Mouse (Mus musculus): ENCODE measurements around the gene Etv4. TPM values are rescaled to one million over a fixed set of nuclear protein-coding genes. Genes with fewer than 3 reads are reported as not detected.

Gene Etv4
- polyA plus RNA-seq, 1 experiment from 2014 or later: 9.3 TPM

GRCm38 (mm10) chr11:101801386-101801785, 16.2 kb upstream of the Etv4 start:
- Histone ChIP-seq H3K9ac (ENCODE audit: low read depth, low read length) (no peak overlapping the region), H3K27me3 (replicated peaks; ENCODE audit: control insufficient read depth, insufficient read depth, low read length) (no peaks in the 10 kb centered on the region), H3K27ac (replicated peaks; ENCODE audit: low read depth, low read length) (no peak overlapping the region), H3K36me3 (ENCODE audit: control insufficient read depth, insufficient read depth, low read length) (no peaks in the 10 kb centered on the region), H3K9me3 (ENCODE audit: control insufficient read depth, low read length) (no peaks in the 10 kb centered on the region), H3K4me2 (ENCODE audit: low read depth, low read length) (peak overlapping the region; percentile 24), H3K4me3 (ENCODE audit: low read depth, low read length) (no peak overlapping the region), H3K4me1 (ENCODE audit: control insufficient read depth, insufficient read depth, low read length) (no peaks in the 10 kb centered on the region)
- DNase-seq (ENCODE audit: low spot score) (peak; percentile 56), ATAC-seq (ENCODE audit: low read depth) (no peak)
- WGBS: 2% methylated on average over 5 of the region's 5 CpGs

DNA sequence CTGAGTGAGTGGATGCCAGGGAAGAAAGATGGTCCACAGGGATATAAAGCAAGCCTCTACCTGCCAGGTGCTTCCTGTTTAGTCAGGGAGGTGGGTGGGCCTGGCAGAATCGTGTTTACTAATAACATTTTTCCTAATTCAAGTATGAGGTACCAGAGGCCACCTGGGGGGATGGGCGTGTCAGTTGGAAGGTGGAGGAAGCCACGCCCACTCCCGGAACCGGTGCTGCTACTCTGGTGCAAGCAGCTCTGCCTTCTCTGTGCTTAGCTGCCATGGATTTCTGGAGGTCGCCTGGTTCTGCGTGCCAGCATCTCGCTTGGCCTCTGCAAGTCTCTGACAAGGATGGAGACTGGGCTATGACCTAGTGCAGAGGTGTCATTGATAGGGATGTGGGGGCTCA, 12.9 kb upstream of the Etv4 start:
- DNase-seq (ENCODE audit: low spot score): peak; percentile 62
- H3K4me1 ChIP-seq (ENCODE audit: control insufficient read depth, insufficient read depth, low read length): no peaks in the 10 kb centered on the region
- no peak overlapping the region for H3K4me2 ChIP-seq (ENCODE audit: low read depth, low read length)
- ATAC-seq (ENCODE audit: low read depth): no peak
- no peak overlapping the region for H3K4me3 ChIP-seq (ENCODE audit: low read depth, low read length)
- H3K36me3 ChIP-seq (ENCODE audit: control insufficient read depth, insufficient read depth, low read length): no peaks in the 10 kb centered on the region
- H3K27me3 ChIP-seq (replicated peaks; ENCODE audit: control insufficient read depth, insufficient read depth, low read length): no peaks in the 10 kb centered on the region
- 33% methylated on average over 8 of the region's 8 CpGs for WGBS
- H3K9ac ChIP-seq (ENCODE audit: low read depth, low read length): no peak overlapping the region
- H3K9me3 ChIP-seq (ENCODE audit: control insufficient read depth, low read length): no peaks in the 10 kb centered on the region
- H3K27ac ChIP-seq (replicated peaks; ENCODE audit: low read depth, low read length): no peak overlapping the region

DNA sequence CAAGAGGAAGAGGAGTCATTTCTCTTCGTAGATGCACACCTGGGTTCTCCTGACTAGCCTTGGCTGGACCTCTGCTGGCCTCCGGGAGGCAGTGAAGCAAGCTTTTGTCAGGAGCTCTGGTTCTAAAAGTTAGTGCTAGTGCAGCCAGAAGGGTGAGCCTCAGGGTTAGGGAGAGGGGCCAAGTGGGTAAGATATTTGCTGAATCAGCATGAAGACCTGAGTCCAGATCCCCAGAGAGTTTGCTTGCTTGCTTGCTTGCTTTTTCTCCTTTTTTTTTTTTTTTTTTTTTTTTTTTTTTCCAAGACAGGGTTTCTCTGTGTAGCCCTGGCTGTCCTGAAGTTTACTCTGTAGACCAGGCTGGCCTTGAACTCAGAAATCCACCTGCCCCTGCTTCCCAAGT, 12.2 kb upstream of the Etv4 start:
- DNase-seq (ENCODE audit: low spot score) (no peak), ATAC-seq (ENCODE audit: low read depth) (no peak)
- Histone ChIP-seq H3K9ac (ENCODE audit: low read depth, low read length) (no peak overlapping the region), H3K27ac (replicated peaks; ENCODE audit: low read depth, low read length) (no peak overlapping the region), H3K9me3 (ENCODE audit: control insufficient read depth, low read length) (no peaks in the 10 kb centered on the region), H3K4me3 (ENCODE audit: low read depth, low read length) (no peak overlapping the region), H3K36me3 (ENCODE audit: control insufficient read depth, insufficient read depth, low read length) (no peaks in the 10 kb centered on the region), H3K27me3 (replicated peaks; ENCODE audit: control insufficient read depth, insufficient read depth, low read length) (no peaks in the 10 kb centered on the region), H3K4me2 (ENCODE audit: low read depth, low read length) (no peak overlapping the region), H3K4me1 (ENCODE audit: control insufficient read depth, insufficient read depth, low read length) (no peaks in the 10 kb centered on the region)
- WGBS: 84% methylated on average over 2 of the region's 2 CpGs

GRCm38 (mm10) chr11:101790811-101791526, 5.8 kb upstream of the Etv4 start:
- 32% methylated on average over 19 of the region's 19 CpGs for WGBS
- Histone ChIP-seq H3K36me3 (ENCODE audit: control insufficient read depth, insufficient read depth, low read length) (no peaks in the 10 kb centered on the region), H3K4me3 (ENCODE audit: low read depth, low read length) (no peak overlapping the region), H3K4me2 (ENCODE audit: low read depth, low read length) (peak overlapping the region; percentile 35), H3K27ac (replicated peaks; ENCODE audit: low read depth, low read length) (peak overlapping the region; percentile 6; the same call in 1 of the 2 replicates), H3K27me3 (replicated peaks; ENCODE audit: control insufficient read depth, insufficient read depth, low read length) (peaks cover 15% of the 10 kb centered on the region), H3K4me1 (ENCODE audit: control insufficient read depth, insufficient read depth, low read length) (peaks cover 5% of the 10 kb centered on the region; the same call in 1 of the 2 replicates), H3K9me3 (ENCODE audit: control insufficient read depth, low read length) (no peaks in the 10 kb centered on the region), H3K9ac (ENCODE audit: low read depth, low read length) (no peak overlapping the region)
- peak; percentile 23; the same call in 1 of the 2 replicates for ATAC-seq (ENCODE audit: low read depth)
- peak; percentile 54 for DNase-seq (ENCODE audit: low spot score)

DNA sequence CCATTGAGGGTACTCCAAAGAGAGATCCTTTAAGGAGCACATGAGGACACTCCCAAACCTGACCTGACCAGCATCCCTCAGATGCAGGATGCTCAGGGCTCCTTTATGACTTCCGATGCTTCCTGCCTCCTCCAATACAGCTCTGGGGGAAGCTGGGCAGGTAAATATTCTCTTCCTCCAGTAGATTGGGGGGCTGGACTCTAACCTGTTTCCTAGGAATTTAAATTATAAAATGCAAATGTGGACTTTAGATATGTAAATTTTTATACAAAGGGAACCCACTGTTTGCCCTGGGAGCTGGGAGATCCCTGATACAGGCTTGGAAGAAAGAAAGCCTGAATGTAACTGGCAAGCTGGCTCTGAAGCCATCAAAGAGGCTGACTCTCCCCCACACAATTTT, 2.3 kb upstream of the Etv4 start:
- H3K4me1 ChIP-seq (ENCODE audit: control insufficient read depth, insufficient read depth, low read length): peaks cover 11% of the 10 kb centered on the region; the same call in 1 of the 2 replicates
- peaks cover 45% of the 10 kb centered on the region for H3K27me3 ChIP-seq (replicated peaks; ENCODE audit: control insufficient read depth, insufficient read depth, low read length)
- H3K4me3 ChIP-seq (ENCODE audit: low read depth, low read length): no peak overlapping the region
- ATAC-seq (ENCODE audit: low read depth) (no peak), DNase-seq (ENCODE audit: low spot score) (no peak)
- no peaks in the 10 kb centered on the region for H3K9me3 ChIP-seq (ENCODE audit: control insufficient read depth, low read length)
- 92% methylated on average over 1 of the region's 1 CpGs for WGBS
- H3K27ac ChIP-seq (replicated peaks; ENCODE audit: low read depth, low read length): no peak overlapping the region
- no peak overlapping the region for H3K9ac ChIP-seq (ENCODE audit: low read depth, low read length)
- no peaks in the 10 kb centered on the region for H3K36me3 ChIP-seq (ENCODE audit: control insufficient read depth, insufficient read depth, low read length)
- no peak overlapping the region for H3K4me2 ChIP-seq (ENCODE audit: low read depth, low read length)

DNA sequence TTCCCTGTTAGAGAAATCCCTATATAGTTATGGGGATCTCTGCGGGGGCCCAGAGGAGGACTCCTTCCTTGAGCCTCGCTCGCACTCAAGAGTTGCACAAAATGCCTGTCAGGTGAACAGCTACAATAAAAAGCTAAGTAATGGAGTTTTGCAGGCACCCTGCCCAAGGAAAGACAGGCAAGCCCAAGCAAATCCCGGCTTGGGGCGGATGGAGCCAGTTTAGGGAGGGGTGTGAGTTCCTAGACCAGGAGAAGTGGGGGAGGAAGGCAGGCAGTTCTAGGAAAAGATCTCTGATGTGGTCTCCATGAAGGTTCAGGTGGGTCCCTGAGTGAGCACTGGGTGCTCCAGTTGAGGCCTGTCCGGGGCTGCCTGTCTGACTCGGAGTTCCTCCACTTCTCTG, 1.5 kb upstream of the Etv4 start:
- ATAC-seq (ENCODE audit: low read depth) (no peak), DNase-seq (ENCODE audit: low spot score) (peak; percentile 48)
- Histone ChIP-seq H3K4me1 (ENCODE audit: control insufficient read depth, insufficient read depth, low read length) (peaks cover 11% of the 10 kb centered on the region; the same call in 1 of the 2 replicates), H3K36me3 (ENCODE audit: control insufficient read depth, insufficient read depth, low read length) (no peaks in the 10 kb centered on the region), H3K9ac (ENCODE audit: low read depth, low read length) (no peak overlapping the region), H3K27me3 (replicated peaks; ENCODE audit: control insufficient read depth, insufficient read depth, low read length) (peaks cover 45% of the 10 kb centered on the region), H3K4me2 (ENCODE audit: low read depth, low read length) (no peak overlapping the region), H3K27ac (replicated peaks; ENCODE audit: low read depth, low read length) (no peak overlapping the region), H3K4me3 (ENCODE audit: low read depth, low read length) (no peak overlapping the region), H3K9me3 (ENCODE audit: control insufficient read depth, low read length) (no peaks in the 10 kb centered on the region)
- 59% methylated on average over 7 of the region's 7 CpGs for WGBS

DNA sequence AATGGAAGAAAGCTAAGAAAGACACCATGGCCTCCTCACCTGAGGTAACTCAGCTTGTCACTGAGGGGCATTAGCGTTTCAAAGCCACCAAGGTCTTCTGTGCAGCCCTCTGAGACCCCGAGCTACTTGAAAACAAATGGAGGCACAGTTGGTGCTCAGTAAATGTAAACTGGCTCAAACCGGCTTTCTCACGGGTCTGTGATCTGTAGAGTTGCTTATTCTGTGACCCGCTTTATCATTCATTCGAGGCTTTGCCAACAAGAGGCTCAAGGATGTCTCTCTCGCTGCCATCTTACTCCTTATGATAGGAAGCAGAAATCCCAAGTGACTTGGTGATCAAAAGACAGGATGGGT, 658 bp upstream of the Etv4 start:
- Histone ChIP-seq H3K4me1 (ENCODE audit: control insufficient read depth, insufficient read depth, low read length) (peaks cover 11% of the 10 kb centered on the region; the same call in 1 of the 2 replicates), H3K9me3 (ENCODE audit: control insufficient read depth, low read length) (no peaks in the 10 kb centered on the region), H3K4me2 (ENCODE audit: low read depth, low read length) (peak overlapping the region; percentile 99), H3K27me3 (replicated peaks; ENCODE audit: control insufficient read depth, insufficient read depth, low read length) (peaks cover 45% of the 10 kb centered on the region), H3K4me3 (ENCODE audit: low read depth, low read length) (peak overlapping the region; percentile 58), H3K27ac (replicated peaks; ENCODE audit: low read depth, low read length) (no peak overlapping the region), H3K9ac (ENCODE audit: low read depth, low read length) (no peak overlapping the region), H3K36me3 (ENCODE audit: control insufficient read depth, insufficient read depth, low read length) (no peaks in the 10 kb centered on the region)
- DNase-seq (ENCODE audit: low spot score): no peak
- ATAC-seq (ENCODE audit: low read depth): no peak
- WGBS: 8% methylated on average over 7 of the region's 7 CpGs

GRCm38 (mm10) chr11:101784488-101785142, 556 bp downstream of the Etv4 start:
- Histone ChIP-seq H3K9ac (ENCODE audit: low read depth, low read length) (peak overlapping the region; percentile 67), H3K9me3 (ENCODE audit: control insufficient read depth, low read length) (no peaks in the 10 kb centered on the region), H3K4me2 (ENCODE audit: low read depth, low read length) (peak overlapping the region; percentile 99), H3K27ac (replicated peaks; ENCODE audit: low read depth, low read length) (peak overlapping the region; percentile 77), H3K27me3 (replicated peaks; ENCODE audit: control insufficient read depth, insufficient read depth, low read length) (peaks cover 45% of the 10 kb centered on the region), H3K36me3 (ENCODE audit: control insufficient read depth, insufficient read depth, low read length) (no peaks in the 10 kb centered on the region), H3K4me3 (ENCODE audit: low read depth, low read length) (peak overlapping the region; percentile 58), H3K4me1 (ENCODE audit: control insufficient read depth, insufficient read depth, low read length) (peaks cover 6% of the 10 kb centered on the region; the same call in 1 of the 2 replicates)
- ATAC-seq (ENCODE audit: low read depth) (peak; percentile 48), DNase-seq (ENCODE audit: low spot score) (peak; percentile 53)
- WGBS: 0% methylated on average over 13 of the region's 67 CpGs

Data from embryonic facial prominence, embryonic 14.5 days (tissue).